Mouse (Mus musculus): ENCODE data around the gene Xpc.

GRCm38 (mm10) chr6:91559371-91559770 is 43.7 kb upstream of the Xpc start:
- TF ChIP-seq CTCF (IDR thresholded peaks at IDR 0.05; ENCODE audit: extremely low read depth, insufficient read length, insufficient replicate concordance, low read depth, low read length), result no peak
- TF ChIP-seq POLR2A (IDR thresholded peaks at IDR 0.05; ENCODE audit: low read depth, low read length), result no peak

Data from small intestine, adult 2 months (tissue).